ENCODE assay signal across 25 mouse cellular contexts in the genomic region with DNA sequence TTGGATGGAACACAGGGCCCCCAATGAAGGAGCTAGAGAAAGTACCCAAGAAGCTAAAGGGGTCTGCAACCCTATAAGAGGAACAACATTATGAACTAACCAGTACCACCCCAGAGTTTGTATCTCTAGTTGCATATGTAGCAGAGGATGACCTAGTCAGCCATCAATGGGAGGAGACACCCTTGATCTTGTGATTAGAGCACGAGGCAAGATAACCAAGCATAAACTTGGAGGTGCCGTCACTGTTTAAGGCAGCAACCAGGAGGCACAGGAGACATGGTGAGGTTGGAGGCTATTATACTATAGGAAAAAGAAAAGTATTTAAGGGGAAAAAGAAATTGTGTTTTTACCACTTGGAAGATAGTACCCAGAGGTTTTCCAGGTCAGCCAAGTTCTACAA.
"Had no signal": no experiment of that assay in that cellular context is flagged by ENCODE, and none has a peak within 500 bp of the region (broad histone marks: within the 10 kb centered on the region; RNA-seq: fewer than 3 reads in every experiment).

No protein-coding gene starts in this region.

- H3K4me3 ChIP-seq: gastrocnemius, adult 2 months; heart, adult 2 months; heart, embryonic 13.5 days; heart, embryonic 15.5 days; hindbrain, embryonic 10.5 days; hindbrain, embryonic 12.5 days; intestine, embryonic 15.5 days; layer of hippocampus, adult 2 months; left cerebral cortex, adult 2 months; limb, embryonic 10.5 days; limb, embryonic 12.5 days had no signal

- H3K9me3 ChIP-seq: heart, embryonic 13.5 days; heart, embryonic 15.5 days; hindbrain, embryonic 10.5 days; hindbrain, embryonic 12.5 days; intestine, embryonic 15.5 days; limb, embryonic 10.5 days; limb, embryonic 12.5 days had no signal

- H3K4me1 ChIP-seq: heart, embryonic 13.5 days; heart, embryonic 15.5 days; hindbrain, embryonic 10.5 days; hindbrain, embryonic 12.5 days; intestine, embryonic 15.5 days; limb, embryonic 10.5 days; limb, embryonic 12.5 days had no signal

- H3K4me2 ChIP-seq: heart, embryonic 11.5 days; heart, embryonic 13.5 days; heart, embryonic 15.5 days; hindbrain, embryonic 12.5 days; hindbrain, embryonic 14.5 days; intestine, embryonic 15.5 days; limb, embryonic 12.5 days had no signal

- H3K9ac ChIP-seq: heart, embryonic 13.5 days; heart, embryonic 15.5 days; hindbrain, embryonic 12.5 days; hindbrain, embryonic 14.5 days; intestine, embryonic 15.5 days; limb, embryonic 12.5 days had no signal

- DNase-seq: gastrocnemius, adult 2 months; gastrocnemius, postnatal 14 days; gastrocnemius, postnatal 36 days; heart, adult 11 months; heart, adult 2 months; heart, postnatal 4 days; kidney, adult 18-20 months; kidney, adult 8-10 months; kidney, postnatal 10 days; kidney, postnatal 25 days; kidney, postnatal 4 days had no signal

- ATAC-seq: hindbrain, embryonic 16.5 days; inflammation-experienced regulatory T-cells, adult 6 months; intestine, embryonic 15.5 days; intestine, postnatal 0 days had no signal

- H3K27ac ChIP-seq: gastrocnemius, adult 2 months; heart, adult 2 months; heart, embryonic 13.5 days; heart, embryonic 15.5 days; hindbrain, embryonic 10.5 days; hindbrain, embryonic 12.5 days; hindbrain, embryonic 14.5 days; intestine, embryonic 15.5 days; layer of hippocampus, adult 2 months; left cerebral cortex, adult 2 months; limb, embryonic 10.5 days; limb, embryonic 12.5 days had no signal

- H3K27me3 ChIP-seq: heart, embryonic 13.5 days; heart, embryonic 15.5 days; hindbrain, embryonic 12.5 days; intestine, embryonic 15.5 days; limb, embryonic 12.5 days had no signal
